Mouse (Mus musculus) cortical plate, adult 2 months (tissue): Measurements from ENCODE around the gene Alkbh3.

Source experiments
- CTCF ChIP-seq: fragments of 200-500 bp; IDR thresholded peaks from 2 replicates; pipeline ENCODE4 v1.5.1; 2011; ENCODE audit warnings: mild to moderate bottlenecking, control low read depth, low read length; ENCODE audit not compliant: insufficient read depth; ENCODE audit errors: extremely low read depth
- POLR2A ChIP-seq: fragments of 200-500 bp; IDR thresholded peaks from 2 replicates; pipeline ENCODE4 v1.6.1; 2011; ENCODE audit warnings: mild to moderate bottlenecking, low read length, control low read depth; ENCODE audit not compliant: insufficient read depth; ENCODE audit errors: extremely low read depth

DNA sequence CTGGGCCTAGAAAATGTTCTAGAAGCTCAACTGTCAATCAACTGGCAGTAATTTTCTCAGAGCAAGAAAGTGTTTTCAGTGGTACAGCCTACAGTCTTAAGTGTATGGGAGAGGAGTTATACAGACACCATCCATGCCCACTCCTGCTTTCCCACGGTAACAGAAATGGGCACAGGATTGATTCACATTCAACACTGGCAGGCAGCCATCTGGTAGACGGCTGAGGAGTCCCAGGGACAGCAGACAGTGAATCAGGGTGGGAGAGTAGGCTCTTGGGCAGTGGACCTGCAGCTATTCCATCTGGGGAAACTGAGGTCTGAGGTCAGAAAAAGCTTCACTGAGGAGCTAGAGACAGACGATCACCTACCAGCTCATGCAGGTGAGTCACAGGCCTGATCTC lies 39.0 kb downstream of the Alkbh3 start:
- TF ChIP-seq POLR2A (no peak), CTCF (no peak)
